Mouse (Mus musculus) CD8-positive naive resting alpha-beta T cell, adult 2 months (primary cell): ENCODE measurements around the gene Psmd8.
"Not testable (repeated sequence)": the region's sequence is repeated elsewhere in the genome, so short reads cannot be mapped to it uniquely, and the experiment has no call there.

Experiments
- DNase-seq, 2 experiments: peaks; one replicate each; pipeline ENCODE4 v3.0.0; 2022; ENCODE audit warnings: low read depth in 2 of 2, low spot score in 2 of 2

Psmd8 gene

DNA sequence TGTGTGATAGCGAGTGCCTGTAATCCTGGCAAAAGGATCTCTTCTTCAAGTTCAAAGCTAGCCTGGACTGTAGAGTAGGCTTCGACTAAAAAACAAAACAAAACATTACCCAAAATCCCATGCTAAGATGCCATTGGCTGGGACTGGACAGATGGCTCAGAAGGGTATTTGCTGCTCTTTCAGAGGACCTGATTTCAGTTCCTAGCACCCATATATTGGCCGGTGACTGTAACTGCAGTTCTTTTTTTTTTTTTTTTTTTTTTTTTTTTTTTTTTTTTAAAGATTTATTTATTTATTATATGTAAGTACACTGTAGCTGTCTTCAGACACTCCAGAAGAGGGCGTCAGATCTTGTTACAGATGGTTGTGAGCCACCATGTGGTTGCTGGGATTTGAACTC is 41.3 kb downstream of the Psmd8 start:
- DNase-seq, result not testable (repeated sequence)

DNA sequence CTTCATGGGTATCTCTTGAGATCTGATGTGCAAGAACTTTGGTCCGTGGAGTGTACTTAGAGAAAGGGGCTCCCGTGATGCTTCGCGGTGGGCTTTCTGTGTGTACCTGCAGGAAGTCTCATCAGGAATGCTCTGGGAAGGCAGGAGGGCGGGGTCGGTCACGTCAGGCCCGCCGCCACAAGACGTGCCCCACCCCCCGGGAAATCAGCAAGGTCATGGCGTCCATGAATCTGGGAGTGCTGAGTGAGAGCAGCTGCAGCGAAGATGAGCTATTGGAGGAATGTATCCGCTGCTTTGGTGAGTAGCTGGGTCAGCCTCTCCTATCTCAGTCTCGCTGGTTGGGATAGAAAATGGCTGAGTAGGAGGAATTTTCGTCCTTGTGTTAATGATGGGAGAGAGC is 43.1 kb downstream of the Psmd8 start:
- no peak for DNase-seq

DNA sequence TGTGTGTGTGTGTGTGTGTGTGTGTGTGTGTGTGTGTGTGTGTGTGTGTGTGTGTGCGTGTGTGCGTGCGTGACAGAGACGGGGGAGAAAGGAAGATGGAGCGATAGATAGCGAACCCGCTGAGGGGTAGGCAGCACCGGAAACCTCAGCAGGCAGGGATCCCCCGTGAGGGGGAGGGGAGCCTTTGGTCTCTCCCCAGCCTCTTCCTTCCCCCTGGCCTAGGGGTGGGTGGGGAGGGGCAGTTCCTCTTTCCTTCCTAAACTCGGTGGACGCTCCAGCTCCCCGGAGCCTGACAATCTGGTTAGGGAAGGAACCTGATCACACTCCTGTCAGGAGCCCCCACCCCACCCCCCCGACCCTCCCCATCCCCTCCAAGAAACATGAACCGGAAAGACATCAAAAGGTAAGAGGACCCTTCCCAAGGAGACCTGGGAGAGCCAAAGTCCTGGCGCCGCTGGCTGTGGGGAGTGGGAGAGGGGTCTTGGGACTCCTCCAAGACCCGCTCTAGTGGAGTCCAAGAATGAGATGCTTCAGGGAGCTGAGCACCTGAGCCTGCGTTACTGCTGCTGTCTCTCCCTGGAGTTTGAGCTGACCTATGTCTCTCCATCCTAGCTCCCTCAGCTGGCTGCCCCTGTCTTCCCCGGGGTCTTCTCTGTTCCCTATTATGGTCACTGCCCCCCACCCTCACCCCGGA is 45.7 kb downstream of the Psmd8 start, which contains the start of gene Rasgrp4:
TSS of gene Rasgrp4 (plus strand) at position 159 of the 694 bp plus-strand sequence.
- DNase-seq, result peak; percentile 62 to 71

DNA sequence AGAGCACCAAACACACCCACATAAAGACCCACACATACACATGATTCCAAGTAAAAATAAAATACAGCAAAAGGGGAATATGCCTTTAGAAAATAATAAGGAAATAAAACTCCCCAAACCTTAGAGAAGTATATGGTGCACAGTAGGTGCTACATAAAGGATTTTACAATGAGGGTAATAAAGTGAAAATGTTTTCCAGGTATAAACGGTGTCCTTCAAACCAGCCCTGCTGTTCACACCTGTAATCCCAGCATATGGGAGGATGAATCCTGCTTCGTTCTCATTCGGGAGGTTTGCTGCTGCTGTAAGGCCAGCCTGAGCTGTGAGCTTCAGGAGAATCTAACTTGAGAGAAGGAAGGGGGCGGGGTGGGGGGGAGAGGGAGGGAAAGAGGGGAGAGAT is 46.3 kb downstream of the Psmd8 start:
- no peak for DNase-seq

DNA sequence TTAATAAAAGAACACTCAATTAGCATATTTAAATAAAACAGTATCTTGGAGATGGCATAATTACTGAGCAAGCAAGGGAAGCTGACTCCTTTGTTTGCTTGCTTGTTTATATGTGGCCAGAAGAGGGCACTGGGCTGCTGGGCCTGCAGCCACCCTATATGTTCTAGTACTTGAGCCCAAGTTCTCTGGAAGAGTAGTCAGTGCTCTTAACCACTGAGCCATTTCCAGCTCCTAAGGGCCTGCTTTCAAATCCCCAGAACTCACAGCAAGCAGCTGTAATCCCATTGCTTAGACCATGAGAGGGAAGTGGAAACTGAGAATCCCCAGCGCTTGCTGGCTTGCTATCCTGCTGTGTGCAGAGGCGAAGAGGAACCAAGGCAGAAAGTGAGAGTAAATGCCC is 51.8 kb downstream of the Psmd8 start:
- no peak for DNase-seq

DNA sequence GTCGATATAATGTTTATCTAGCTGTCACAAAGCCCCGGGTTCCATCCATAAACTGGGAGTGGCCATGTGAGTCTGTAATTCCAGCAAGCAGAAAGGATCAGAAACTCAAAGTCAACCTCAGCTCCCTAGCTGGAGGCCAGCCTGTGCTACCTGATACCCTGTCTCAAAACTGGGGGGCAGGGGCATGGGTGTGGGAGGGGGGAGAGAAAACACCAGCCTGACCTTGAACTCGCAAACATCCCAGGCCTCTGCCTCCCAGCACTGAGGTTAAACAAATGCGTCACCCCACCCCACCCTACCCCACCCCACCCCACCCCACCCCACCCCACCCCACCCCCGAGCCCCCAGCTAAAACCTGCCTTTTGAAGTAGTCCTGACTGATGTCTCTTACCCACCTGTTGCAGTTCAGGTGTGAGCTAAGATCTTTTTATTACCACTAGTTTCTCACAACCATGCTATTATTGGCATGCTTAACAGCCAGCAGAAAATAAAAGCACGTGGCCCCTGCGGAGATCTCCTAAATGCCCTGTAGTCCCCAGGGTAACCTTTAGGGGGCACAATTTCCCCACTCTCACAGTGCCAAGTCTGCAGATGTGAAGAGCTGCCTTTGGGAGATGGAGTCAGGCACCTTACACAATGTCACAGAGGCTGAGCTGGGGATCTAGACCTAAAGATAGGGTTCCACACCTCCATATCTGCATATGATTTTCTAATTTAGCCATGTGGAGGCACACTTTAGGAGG is 54.2 kb downstream of the Psmd8 start:
- DNase-seq, result peak; percentile 80 to 88

DNA sequence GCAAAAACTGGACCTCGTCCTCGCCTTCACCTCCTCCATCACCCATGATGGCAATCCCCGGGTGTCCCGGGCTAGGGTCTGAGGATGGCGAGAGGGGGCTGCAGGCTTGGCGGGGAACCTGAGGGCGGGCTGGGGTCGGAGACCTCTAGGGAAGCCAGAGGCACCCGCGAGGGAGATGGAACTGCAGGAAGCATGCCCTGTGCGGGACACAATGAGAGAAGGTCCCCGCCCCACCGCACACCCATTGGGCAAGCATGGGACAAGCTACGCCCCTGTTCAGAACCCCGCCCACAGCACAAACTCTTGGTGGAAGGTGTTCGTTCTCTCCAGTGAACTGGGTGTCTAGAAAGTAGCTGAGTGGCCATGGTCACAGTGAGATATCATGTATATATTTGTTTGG is 55.5 kb downstream of the Psmd8 start, which contains the start of gene Ryr1:
TSS of gene Ryr1 (minus strand) at position 210 of the 400 bp plus-strand sequence.
- DNase-seq, result no peak
